In the genomic region with DNA sequence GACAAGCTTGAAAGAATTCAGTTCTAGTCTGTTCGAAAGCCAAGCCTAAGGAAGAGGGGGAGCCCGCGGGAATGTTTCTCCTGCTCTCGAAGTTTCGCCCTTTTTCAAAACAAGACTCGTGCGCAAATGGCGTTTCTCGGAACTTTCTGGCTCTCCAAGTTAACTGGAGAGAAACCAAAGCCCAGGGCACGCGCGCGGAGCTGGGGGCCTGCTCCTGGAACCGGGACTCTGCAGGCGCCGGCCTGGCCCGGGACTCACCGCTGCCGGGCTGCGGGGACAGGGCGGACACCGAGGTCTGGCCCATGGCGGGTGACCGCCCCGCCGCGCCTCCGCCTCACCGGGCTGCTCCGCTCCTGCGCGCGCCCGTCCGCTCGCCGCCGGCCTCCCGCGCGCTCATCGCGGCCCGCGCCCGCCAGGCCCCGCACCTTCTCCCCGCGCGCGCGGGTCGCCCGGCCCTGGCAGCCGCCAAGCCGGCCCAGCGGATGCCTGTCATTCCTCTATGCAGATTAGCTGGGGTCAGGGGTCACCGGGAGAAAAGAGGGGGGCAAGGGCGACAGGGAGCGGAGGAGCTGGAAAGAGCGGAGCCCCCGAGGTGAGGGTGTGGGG, we compare ENCODE assay signal across 8 mouse cellular contexts.
DNase-seq lines count a peak whose midpoint lies in the region; ATAC-seq and TF ChIP-seq lines count a peak whose summit lies in the region.

No protein-coding gene starts in this region.

- no peaks in the 10 kb centered on the region for H3K36me3 ChIP-seq in G1E (replicated peaks)
- H3K36me3 ChIP-seq in forebrain, embryonic 12.5 days (replicated peaks), result no peaks in the 10 kb centered on the region
- no peaks in the 10 kb centered on the region for H3K36me3 ChIP-seq in heart, embryonic 16.5 days (ENCODE audit: control insufficient read depth, insufficient read depth)
- no peaks in the 10 kb centered on the region for H3K36me3 ChIP-seq in liver, embryonic 16.5 days (ENCODE audit: control insufficient read depth, insufficient read depth)
- H3K36me3 ChIP-seq in neural tube, embryonic 13.5 days, result no peaks in the 10 kb centered on the region

- no peak for TF ChIP-seq CTCF in G1E (IDR thresholded peaks at IDR 0.05; ENCODE audit: low read depth, low read length)

- H3K4me1 ChIP-seq in G1E (ENCODE audit: insufficient read depth, low read depth, low read length), result no peaks in the 10 kb centered on the region
- peaks cover 14% of the 10 kb centered on the region for H3K4me1 ChIP-seq in forebrain, embryonic 12.5 days
- H3K4me1 ChIP-seq in heart, embryonic 16.5 days (ENCODE audit: control insufficient read depth, insufficient read depth, low read length), result peaks cover 27% of the 10 kb centered on the region
- H3K4me1 ChIP-seq in liver, embryonic 16.5 days (ENCODE audit: control insufficient read depth, low read depth, low read length), result peaks cover 2% of the 10 kb centered on the region
- H3K4me1 ChIP-seq in neural tube, embryonic 13.5 days (replicated peaks), result peaks cover 25% of the 10 kb centered on the region

- H3K9me3 ChIP-seq in G1E (replicated peaks), result no peaks in the 10 kb centered on the region
- no peaks in the 10 kb centered on the region for H3K9me3 ChIP-seq in forebrain, embryonic 12.5 days
- H3K9me3 ChIP-seq in heart, embryonic 16.5 days (replicated peaks; ENCODE audit: control insufficient read depth, low read length), result no peaks in the 10 kb centered on the region
- H3K9me3 ChIP-seq in liver, embryonic 16.5 days (replicated peaks; ENCODE audit: control insufficient read depth, low read length), result no peaks in the 10 kb centered on the region
- no peaks in the 10 kb centered on the region for H3K9me3 ChIP-seq in neural tube, embryonic 13.5 days

- peaks cover 3% of the 10 kb centered on the region; the same call in 1 of the 2 replicates for H3K27me3 ChIP-seq in G1E (ENCODE audit: insufficient read depth, low read length)
- no peaks in the 10 kb centered on the region for H3K27me3 ChIP-seq in forebrain, embryonic 12.5 days
- no peaks in the 10 kb centered on the region for H3K27me3 ChIP-seq in heart, embryonic 16.5 days (ENCODE audit: control insufficient read depth, insufficient read depth, low read length)
- peaks cover 4% of the 10 kb centered on the region for H3K27me3 ChIP-seq in liver, embryonic 16.5 days (ENCODE audit: control insufficient read depth, insufficient read depth, low read depth, low read length)
- no peaks in the 10 kb centered on the region for H3K27me3 ChIP-seq in neural tube, embryonic 13.5 days

- peak overlapping the region; percentile 87 for H3K4me2 ChIP-seq in forebrain, embryonic 12.5 days
- peak overlapping the region; percentile 80 for H3K4me2 ChIP-seq in heart, embryonic 16.5 days (ENCODE audit: low read depth, low read length)
- H3K4me2 ChIP-seq in liver, embryonic 16.5 days (ENCODE audit: low read depth, low read length), result peak overlapping the region; percentile 68
- H3K4me2 ChIP-seq in neural tube, embryonic 13.5 days, result peak overlapping the region; percentile 89

- ATAC-seq in G1E (ENCODE audit: extremely low read depth, insufficient number of reproducible peaks, low FRiP score, poor library complexity, severe bottlenecking), result no peak
- ATAC-seq in forebrain, embryonic 12.5 days (ENCODE audit: low FRiP score), result peak; percentile 89
- peak; percentile 85 for ATAC-seq in heart, embryonic 16.5 days (replicated peaks; ENCODE audit: extremely low read depth, insufficient read depth, low FRiP score)
- ATAC-seq in liver, embryonic 16.5 days (ENCODE audit: low read depth), result peak; percentile 64
- peak; percentile 88 for ATAC-seq in neural tube, embryonic 13.5 days (ENCODE audit: low read depth)

- peak; percentile 1 for DNase-seq in G1E (ENCODE audit: low spot score)
- DNase-seq in c-Kit-positive CD71-positive TER-119-negative erythroid progenitor cells, embryonic 14.5 days (ENCODE audit: low read depth), result peak; percentile 6
- peak; percentile 85 for DNase-seq in kidney, postnatal 14 days
- DNase-seq in thymus, postnatal 4 days, result peak; percentile 39

- under 1% methylated on average over 60 of the region's 62 CpGs for WGBS in forebrain, embryonic 12.5 days
- under 1% methylated on average over 58 of the region's 62 CpGs for WGBS in heart, embryonic 16.5 days
- WGBS in liver, embryonic 16.5 days (ENCODE audit: insufficient replicate concordance), result 2% methylated on average over 53 of the region's 62 CpGs
- WGBS in neural tube, embryonic 13.5 days, result under 1% methylated on average over 62 of the region's 62 CpGs

- H3K9ac ChIP-seq in forebrain, embryonic 12.5 days, result peak overlapping the region; percentile 74
- peak overlapping the region; percentile 91 for H3K9ac ChIP-seq in heart, embryonic 16.5 days (ENCODE audit: low read length)
- H3K9ac ChIP-seq in liver, embryonic 16.5 days (ENCODE audit: low read depth, low read length), result peak overlapping the region; percentile 58
- peak overlapping the region; percentile 78 for H3K9ac ChIP-seq in neural tube, embryonic 13.5 days

- H3K27ac ChIP-seq in forebrain, embryonic 12.5 days, result peak overlapping the region; percentile 85
- H3K27ac ChIP-seq in heart, embryonic 16.5 days (ENCODE audit: low read length), result peak overlapping the region; percentile 98
- H3K27ac ChIP-seq in liver, embryonic 16.5 days (ENCODE audit: low read length), result peak overlapping the region; percentile 50
- peak overlapping the region; percentile 83 for H3K27ac ChIP-seq in neural tube, embryonic 13.5 days (replicated peaks)

- H3K4me3 ChIP-seq in G1E (ENCODE audit: low read depth, low read length), result no peak overlapping the region
- H3K4me3 ChIP-seq in forebrain, embryonic 12.5 days (replicated peaks), result peak overlapping the region; percentile 61
- H3K4me3 ChIP-seq in heart, embryonic 16.5 days (ENCODE audit: low read length), result peak overlapping the region; percentile 64
- peak overlapping the region; percentile 64 for H3K4me3 ChIP-seq in liver, embryonic 16.5 days (ENCODE audit: low read depth, low read length)
- H3K4me3 ChIP-seq in neural tube, embryonic 13.5 days, result peak overlapping the region; percentile 66

Comparison
In these comparisons a context has a peak if more than half of its experiments do, and no peak if none do; other contexts are left out.
1. DNase-seq: peak in every context shown above with its lines; median percentile 85 in kidney, postnatal 14 days; 39 in thymus, postnatal 4 days; 6 in c-Kit-positive CD71-positive TER-119-negative erythroid progenitor cells, embryonic 14.5 days; 1 in G1E.